Mouse (Mus musculus): ENCODE data around the gene Trpm7.
A peak's percentile ranks its signal among the peaks of the same experiment; 100 is the strongest.

Trpm7 gene

DNA sequence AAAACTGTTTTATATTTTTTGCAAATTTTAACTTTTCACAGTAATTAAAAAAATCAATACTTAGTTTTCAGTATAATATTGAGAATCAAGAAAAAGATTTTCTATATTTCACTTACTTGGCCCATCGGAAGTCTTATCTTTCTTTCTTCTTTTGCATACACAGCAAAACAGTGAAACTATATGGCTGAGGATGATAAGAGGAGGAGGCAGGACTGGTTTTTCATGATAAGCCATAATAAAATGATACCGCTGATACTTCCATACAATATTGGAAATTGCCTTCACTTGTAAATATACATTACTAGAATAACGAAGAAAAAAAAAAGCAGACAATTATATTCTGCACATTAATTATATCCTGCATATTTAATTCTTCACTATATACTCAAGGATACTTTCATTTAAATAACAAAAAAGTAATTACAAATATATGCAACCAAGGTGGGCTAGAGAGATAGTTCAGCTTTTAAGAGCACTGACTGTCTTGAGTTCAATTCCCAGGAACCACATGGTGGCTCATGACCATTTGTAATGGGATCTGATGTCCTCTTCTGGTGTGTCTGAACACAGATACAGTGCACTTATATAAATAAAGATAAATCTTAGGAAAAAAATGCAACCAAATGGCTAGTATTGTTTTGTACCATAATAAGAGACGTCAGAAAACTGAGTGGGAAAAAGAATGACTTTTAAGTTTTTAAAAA lies 59.2 kb downstream of the Trpm7 start:
- DNase-seq (ENCODE audit: low spot score) = no peak

DNA sequence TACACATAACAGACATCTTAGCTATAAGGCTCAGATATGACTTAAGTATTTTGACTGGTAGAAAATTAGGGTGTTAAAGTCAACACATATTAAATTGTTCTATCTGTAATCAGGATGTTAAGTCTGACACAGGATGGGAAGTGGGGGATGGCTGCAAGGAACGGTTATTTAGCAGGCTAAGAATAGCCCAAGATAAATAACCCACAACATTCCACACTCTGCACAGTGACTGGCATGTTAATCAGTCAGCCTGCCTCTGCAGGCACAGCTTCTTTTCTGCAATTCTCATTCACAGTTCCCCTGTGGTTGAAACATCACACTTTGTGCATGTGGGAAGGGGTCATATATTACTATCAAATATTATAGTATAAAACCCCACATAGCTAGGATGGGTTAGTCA lies 60.2 kb downstream of the Trpm7 start:
- DNase-seq (ENCODE audit: low spot score) = no peak

DNA sequence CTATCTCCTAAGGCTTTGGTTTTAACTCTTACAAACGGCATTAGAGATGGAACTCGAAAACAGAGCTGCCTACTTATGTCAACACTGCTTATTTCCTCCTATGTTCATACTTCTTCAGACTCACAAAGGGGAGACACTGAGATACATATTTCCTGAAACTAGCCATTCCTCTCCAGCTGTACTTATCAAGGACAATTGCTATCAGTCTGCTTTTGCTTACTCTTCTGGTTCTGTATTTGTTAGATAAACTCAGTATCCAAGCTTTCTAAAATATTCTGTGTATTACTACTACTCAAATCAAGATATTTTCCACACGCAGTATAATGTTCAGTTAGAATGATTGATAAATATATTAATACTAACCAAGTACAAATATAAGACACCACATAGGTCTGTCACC lies 74.0 kb downstream of the Trpm7 start:
- DNase-seq (ENCODE audit: low spot score) = no peak

DNA sequence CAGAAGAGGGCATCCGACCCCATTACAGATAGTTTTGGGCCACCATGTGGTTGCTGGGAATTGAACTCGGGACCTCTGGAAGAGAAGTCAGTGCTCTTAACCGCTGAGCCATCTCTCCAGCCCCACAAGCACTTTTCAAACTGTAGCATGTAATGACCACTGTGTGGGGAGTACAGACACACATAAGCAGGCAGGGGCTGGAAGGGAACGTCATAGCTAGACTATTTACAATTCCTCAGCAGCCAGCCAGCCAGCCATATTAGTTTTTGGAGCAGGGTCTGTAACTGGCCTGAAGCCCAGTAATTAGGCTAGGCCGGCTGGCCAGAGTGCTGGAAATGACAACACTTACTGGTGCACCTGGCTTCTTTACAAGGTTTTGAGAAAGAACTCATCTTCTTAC lies 77.6 kb downstream of the Trpm7 start:
- no peak for DNase-seq (ENCODE audit: low spot score)

DNA sequence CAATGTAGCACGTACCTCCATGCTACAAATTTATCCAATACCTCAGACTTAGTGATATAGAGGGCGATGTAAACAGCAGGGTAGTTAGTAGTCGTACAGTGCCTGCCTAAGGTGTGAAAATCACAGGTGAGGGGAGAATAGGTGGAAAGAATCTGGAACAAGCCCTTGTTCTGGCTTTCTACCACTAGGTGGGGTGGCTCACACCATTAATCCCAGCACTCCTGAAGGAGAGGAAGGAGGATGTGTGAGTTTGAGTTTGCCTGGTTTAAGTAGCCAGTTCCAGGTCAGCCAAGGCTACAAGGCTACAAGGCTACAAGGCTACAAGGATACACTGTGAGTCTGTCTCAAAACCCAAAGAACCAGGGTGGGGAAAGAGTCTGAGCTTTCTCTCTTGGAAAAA lies 80.3 kb downstream of the Trpm7 start:
- DNase-seq (ENCODE audit: low spot score) = no peak

DNA sequence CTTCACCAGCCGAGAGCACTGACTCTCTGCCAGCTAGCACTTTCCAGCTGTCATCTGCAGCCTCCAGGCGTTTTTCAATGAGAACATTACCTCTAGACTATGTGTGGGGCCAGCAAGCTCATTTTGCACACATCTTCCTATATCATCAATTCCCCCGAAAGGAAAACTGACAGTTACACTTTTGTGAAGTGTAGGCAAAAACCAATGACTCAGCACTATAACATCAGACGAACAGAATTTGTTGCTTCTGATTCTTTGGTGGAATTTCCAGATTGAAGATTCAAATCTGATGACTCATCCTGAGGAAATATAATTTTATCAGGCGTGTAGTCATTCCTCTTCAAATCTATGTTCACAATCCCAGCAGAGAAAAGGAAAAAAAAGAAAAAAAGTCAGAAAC lies 83.4 kb downstream of the Trpm7 start:
- DNase-seq (ENCODE audit: low spot score) = no peak

DNA sequence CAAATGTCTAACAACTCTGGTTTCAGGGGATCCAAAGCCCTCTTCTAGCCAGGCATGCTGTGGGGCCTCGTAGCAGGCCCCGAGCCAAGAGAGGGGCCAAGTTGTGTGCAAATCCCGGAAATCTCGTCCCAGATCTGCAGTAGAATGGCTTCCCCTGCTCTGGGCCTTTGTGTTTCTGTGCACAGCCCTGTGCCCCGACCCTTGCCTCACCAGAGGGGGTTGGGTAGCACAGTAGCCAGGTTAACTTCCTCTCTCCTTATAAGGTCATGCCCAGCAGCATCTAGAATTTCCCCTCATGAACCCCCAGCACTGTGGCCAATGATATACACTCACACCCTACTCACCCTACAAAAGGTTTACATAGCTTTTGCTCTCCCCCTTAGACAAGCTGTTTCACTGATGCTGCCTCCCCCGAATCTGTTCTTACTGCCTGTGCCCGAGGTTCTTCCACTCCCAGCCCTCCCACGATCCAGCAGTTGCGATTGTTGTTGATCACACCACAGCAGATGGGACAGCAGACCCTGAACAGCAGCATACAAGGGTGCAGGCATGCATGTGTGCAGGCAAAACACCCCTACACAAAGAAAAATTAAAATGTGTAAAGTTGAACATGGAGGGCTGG lies 88.2 kb downstream of the Trpm7 start:
- no peak for DNase-seq (ENCODE audit: low spot score)

DNA sequence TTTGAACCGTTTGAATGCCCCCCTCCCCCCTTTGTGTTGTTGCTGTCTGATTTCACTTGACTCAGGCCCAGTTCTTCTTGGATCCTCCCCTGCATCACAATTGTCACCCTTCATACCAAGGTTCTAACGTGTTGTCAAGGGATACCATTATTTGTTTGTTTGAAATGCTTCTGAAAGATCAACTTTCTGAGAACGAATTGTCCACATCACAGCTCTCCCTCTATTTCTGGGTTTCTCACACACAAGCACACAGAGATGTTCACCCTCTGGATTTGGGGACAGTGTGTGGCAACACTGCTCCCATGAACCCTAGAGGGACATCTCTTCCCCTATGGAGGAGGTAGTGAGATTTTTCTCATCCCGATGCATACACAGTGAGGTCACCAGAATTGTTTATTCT lies 92.7 kb downstream of the Trpm7 start, which contains the start of gene Usp50:
Gene Usp50 (minus strand): TSS at position 101 of the 400 bp plus-strand sequence.
- no peak for DNase-seq (ENCODE audit: low spot score)

DNA sequence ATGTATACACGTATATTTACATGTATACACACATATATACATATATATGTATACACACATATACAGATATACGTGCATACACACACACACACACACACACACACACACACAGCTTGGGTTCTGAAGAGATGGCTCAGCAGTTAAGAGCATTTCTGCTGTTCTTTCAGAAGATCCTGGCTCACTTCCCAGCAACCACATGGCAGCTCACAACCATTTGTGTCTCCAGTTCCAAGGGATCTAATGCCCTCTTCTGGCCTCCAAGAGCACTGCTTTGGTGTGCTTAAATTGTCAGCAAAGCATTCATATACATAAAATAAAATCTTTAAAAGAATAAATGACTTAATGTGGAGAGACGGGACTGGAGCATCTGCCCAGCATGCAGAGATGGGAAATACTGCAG lies 93.6 kb downstream of the Trpm7 start:
- DNase-seq (ENCODE audit: low spot score) = peak; percentile 54

DNA sequence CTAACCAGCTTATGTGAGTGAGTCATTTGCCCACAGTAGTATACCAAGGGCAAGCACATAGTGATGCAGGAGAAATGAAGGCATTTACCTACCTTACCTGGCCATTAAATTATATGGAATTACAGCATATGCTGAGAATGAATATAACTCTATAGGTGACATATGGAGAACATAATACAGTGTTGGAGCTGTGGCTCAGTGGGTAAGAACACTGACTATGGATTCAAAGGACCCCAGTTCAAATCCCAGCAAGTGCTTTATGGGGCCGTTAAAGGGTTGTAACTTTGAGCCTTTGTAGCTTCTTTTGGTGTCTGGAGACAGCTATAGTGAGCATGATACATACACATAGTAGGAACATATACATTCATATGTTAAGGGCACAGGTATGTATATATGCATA lies 94.6 kb downstream of the Trpm7 start:
- no peak for DNase-seq (ENCODE audit: low spot score)

DNA sequence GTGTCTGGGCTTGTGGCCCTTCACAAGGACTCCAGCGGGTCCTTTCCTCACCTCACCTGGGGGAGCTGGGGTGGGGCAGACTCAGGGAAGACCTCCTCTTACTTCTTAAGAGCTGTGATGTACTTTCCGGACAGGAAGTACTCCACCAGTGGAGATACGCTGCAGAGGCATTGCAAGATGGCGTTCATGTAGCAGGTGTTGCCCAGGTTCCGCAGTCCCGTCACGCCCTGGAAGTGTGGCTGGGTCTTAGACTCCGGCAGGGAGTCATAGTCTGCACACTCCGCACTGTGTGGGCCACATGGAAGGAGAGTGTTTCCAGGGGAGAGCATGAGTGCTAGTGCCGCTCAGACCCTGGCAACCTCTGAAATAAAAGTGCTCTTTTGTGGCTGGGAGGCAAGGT lies 95.7 kb downstream of the Trpm7 start:
- DNase-seq (ENCODE audit: low spot score) = no peak

DNA sequence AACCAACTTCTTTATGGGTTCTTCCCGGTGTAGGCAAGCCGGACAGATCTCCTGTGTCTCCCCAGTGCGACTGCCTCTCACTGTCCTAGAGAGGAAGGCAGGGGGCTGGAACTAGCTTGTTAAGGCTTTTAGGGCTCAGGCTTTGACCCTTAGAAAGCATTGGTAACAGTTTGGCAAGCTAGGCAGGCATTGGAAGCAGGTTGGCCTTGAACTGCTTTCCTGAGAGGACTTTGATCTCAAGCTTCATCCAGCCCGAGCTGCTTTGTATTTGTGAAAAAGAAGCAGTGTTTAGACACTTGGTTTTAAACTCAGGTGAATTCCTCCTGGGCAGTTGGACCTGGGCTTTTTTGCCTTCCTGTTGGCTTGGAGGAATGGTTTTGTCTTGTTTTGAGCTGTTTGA lies 97.2 kb downstream of the Trpm7 start:
- no peak for DNase-seq (ENCODE audit: low spot score)

DNA sequence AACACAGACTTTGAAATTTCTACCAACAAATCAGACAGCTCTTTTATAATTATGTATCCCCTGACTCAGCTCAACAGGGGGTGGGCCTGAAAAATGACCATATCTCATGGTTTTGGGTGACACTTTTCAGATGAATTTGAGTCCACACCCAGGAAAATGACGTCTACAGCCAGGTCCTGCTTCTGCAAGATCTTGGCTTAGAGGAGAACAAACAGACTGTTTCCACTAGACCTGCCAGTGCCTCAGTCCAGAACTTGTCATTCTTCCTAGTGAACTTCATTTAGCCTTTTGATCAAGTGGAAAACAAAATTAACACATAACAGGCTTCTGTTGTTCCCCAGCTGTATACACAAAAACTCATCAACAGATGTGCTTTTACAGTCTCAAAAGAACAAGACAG lies 99.6 kb downstream of the Trpm7 start:
- DNase-seq (ENCODE audit: low spot score) = no peak

DNA sequence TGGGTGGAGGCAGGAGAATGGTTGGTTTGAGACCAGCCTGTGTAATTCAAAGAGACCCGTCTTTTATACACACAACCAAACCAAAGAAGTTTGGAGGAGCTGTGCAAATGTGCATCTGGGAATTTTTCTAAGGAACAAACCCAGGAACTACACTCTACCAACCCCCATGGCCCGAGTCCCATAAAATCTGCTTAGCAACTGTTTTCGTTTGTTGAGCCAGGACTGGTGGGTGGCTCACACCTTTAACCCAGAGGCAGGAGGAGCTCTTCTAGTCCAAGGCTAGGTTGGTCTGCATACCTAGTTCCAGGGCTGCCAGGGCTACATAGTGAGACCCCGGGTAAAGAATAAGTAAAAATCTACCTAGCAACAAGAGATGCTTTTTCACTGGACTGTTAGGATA lies 100.1 kb downstream of the Trpm7 start:
- no peak for DNase-seq (ENCODE audit: low spot score)

DNA sequence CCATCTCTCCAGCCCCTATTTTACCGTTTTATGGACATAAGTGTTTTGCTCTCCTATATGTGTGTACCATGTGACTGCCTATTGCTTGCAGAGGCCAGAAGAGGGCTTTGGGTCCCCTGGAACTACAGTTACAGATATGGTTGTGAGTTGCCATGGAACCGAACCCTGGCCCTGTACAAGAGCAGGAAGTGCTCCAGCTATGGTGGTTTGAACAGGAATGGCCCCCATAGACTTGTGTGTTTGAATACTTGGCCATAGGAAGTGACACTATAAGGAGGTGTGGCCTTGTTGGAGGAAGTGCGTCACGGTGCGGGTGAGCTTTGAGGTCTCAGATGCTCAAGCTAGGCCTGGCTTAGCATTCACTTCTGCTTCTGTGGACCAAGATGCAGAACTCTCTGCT lies 103.8 kb downstream of the Trpm7 start:
- no peak for DNase-seq (ENCODE audit: low spot score)

DNA sequence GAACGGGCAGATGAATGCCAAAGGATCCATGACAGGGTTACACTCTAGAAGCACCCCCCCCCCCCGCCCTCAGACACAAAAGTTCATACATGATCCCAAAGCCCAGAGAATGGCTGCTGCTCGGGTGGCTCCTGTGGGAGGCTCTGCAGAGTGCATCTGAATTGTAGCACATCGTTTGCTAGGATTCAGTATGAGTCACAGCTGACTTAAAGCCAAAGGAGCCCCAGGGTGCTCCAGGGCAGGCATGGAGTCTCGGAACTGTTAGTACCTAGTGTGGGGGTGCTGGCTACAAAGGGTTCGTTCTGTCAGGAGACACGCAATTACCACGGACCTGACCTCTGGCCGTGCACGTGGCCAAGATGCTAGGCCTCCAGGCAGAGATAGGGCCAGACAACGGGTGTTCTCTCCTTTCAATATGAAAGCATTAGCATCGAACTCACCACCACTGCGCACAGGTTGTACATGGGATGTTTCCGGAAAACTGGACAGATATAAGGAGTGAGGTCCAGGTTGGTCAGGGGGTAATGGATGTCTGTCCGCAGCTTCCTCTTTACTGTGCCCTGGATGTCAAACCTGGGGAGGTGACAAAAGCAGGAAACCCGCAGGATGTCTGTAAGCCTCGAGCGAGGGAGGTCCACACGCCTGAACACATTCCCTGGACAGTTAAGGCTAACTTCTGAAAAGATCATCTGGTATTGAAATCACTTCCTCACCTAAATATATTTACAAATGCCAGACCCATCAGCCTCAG lies 106.4 kb downstream of the Trpm7 start:
- DNase-seq (ENCODE audit: low spot score) = no peak

DNA sequence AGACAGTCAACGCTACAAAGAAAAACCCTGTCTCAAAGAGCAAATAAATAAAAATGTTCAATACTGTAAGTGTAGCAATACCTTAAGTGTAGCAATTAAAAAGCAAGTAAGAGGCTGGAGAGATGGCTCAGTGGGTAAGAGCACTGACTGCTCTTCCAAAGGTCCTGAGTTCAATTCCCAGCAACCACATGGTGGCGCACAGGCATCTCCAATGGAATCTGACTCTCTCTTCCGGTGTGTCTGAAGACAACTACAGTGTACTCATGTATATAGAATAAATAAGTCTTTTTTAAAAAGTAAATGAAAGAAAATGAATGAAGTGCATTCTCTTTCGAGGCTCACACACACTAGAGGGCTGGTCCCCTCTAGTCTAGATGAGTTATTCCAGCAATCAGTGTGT lies 107.8 kb downstream of the Trpm7 start:
- no peak for DNase-seq (ENCODE audit: low spot score)

DNA sequence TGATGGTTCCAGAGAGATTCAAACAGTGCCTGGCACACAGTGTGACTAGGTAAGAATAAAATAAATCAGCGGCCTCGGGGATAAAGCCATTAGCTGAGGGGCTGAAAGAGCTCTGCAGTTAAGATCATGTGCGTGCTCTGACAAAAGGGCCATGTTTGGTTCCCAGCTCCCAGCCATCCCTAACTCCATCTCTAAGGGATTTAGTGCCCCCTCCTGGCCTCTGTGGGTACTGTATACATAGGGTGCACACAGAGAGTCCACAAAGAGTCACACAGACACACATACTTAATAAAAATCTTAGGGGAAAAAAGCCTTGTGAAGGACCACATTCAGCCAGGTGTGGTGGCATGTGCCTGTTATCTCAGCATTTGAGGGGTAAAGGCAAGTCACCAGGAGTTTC lies 108.4 kb downstream of the Trpm7 start:
- no peak for DNase-seq (ENCODE audit: low spot score)

DNA sequence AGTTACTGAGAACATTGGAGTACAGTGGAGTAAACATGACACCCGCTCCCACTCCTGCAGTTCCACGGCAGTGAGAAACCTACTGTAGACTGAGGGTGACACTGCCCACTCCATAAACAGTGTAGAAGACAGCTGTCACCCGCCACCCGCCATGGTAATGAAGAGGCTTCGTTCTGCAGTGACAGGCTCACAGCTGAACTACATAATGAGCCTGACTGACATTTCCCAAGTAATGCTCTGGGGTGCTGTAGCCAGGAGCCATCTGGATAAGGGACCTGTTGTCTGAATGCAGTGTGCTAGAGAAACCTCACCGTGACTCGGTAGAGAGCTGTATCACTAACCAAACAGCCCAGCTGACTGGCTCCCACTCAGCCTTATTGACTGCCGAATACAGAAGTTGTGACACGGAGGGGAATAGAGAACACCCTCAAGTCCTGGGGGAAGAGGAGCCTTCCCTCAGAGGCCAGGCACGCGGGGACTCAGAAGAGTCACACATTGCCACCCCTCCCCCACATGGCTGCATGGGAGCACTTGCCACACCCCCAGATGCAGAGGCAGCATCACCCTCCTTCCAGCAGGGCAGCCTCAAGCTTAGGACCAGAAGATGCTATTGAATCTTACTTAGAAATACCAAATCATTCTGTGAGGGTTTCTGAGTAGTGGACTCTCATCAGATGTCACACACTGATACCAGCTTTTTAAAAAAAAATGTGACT lies 110.0 kb downstream of the Trpm7 start:
- no peak for DNase-seq (ENCODE audit: low spot score)

DNA sequence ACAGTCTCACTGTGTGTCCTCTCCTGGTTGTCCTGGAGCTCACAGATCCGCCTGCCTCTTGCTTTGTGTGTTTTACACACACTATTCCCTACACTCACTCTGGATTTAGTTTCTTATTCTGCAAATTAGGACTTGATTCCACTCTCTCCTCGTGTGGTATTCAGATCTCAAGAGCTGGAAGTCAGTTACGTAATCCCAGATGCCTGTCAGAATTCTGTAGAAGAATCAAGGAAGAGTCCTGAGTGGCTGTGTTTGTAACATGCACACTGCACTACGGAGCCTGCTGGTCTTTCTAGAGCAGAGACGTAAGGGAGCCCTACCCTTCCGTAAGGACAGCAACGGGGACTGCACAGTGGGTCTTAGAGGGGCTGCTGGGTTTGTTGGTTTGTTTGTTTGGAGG lies 116.7 kb downstream of the Trpm7 start:
- no peak for DNase-seq (ENCODE audit: low spot score)

DNA sequence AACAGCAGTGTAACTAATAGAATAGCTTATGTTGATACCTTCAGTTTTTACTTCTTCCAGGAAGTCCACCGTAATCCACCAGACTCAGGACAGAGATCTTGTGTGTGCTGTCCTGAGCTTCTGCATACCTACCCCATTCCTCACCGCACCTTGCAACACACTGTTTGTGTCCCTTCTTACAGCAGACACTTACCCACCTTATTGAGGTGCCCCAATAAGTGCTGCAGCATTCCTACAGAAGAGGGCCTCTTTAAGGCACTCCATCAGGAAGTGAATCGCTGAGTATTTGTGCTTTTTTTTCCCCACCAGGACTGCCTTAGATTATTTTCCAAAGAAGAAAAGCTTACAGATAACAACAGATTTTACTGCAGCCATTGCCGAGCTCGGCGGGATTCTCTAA lies 120.4 kb downstream of the Trpm7 start:
- DNase-seq (ENCODE audit: low spot score) = no peak

DNA sequence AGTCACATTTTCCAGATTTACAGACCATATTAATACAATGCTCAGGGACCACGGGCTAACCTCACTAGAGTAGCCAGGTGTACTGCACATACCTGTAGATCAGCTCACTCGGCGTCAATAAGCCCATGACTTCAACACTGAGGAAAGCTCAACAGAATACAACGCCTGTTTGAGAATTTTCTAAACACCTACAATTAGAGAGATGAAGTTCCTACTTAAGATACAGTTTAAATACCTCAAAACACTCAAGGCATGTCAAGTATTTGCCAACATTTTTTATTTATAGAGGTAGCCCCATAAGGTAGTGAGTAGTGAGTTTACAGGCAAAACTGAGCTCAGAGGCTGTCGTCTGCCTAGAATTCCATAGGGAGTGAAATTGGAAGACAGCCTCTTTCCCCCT lies 132.6 kb downstream of the Trpm7 start:
- DNase-seq (ENCODE audit: low spot score) = no peak

All from left cerebral cortex, adult 11 months (tissue).